Mouse (Mus musculus) layer of hippocampus, adult 2 months (tissue): Measurements from ENCODE around the gene Smok2a. TPM values are rescaled to one million over a fixed set of nuclear protein-coding genes. Genes with fewer than 3 reads are reported as not detected.
"Not testable (repeated sequence)": the region's sequence is repeated elsewhere in the genome, so short reads cannot be mapped to it uniquely, and the experiment has no call there.

Experiments used
- DNase-seq, 2 experiments: peaks; one replicate each; pipeline ENCODE4 v3.0.0; 2022; ENCODE audit warnings: low spot score in 2 of 2
- H3K27ac ChIP-seq: fragments of 200-600 bp; 2 replicates; pipeline ENCODE4 v1.8.1; 2022
- H3K4me3 ChIP-seq: fragments of 200-600 bp; 2 replicates; pipeline ENCODE4 v1.8.1; 2022; ENCODE audit warnings: mild to moderate bottlenecking
- CTCF ChIP-seq: fragments of 200-600 bp; conservative IDR thresholded peaks from 2 replicates; pipeline ENCODE4 v1.8.1; 2022; ENCODE audit warnings: antibody characterized with exemption, mild to moderate bottlenecking, moderate library complexity
- total RNA-seq, 2 experiments: library from RNA; stranded (reverse); gene quantifications; 2 replicates each; pipeline ENCODE4 v1.2.3; 2021

Gene Smok2a
- total RNA-seq, 2 experiments from 2014 or later: not detected

- TF ChIP-seq CTCF: no peak
- Histone ChIP-seq H3K27ac (no peak overlapping the region), H3K4me3 (no peak overlapping the region)
- DNase-seq: no peak
These were observed 14.5 kb upstream of the Smok2a start for GRCm38 (mm10) chr17:13206491-13206890.

- DNase-seq, H3K27ac ChIP-seq, H3K4me3 ChIP-seq: not testable (repeated sequence)
These were observed 12.5 kb upstream of the Smok2a start for GRCm38 (mm10) chr17:13208460-13208859.

GRCm38 (mm10) chr17:13212136-13212850, 8.7 kb upstream of the Smok2a start:
- no peak for DNase-seq
- no peak for TF ChIP-seq CTCF
- no peak overlapping the region for H3K27ac ChIP-seq
- H3K4me3 ChIP-seq: no peak overlapping the region

GRCm38 (mm10) chr17:13214169-13214568, 6.8 kb upstream of the Smok2a start:
- no peak overlapping the region for H3K27ac ChIP-seq
- TF ChIP-seq CTCF: no peak
- DNase-seq: no peak
- no peak overlapping the region for H3K4me3 ChIP-seq

GRCm38 (mm10) chr17:13215595-13215994, 5.4 kb upstream of the Smok2a start:
- peak in 1 of 2 experiments; percentile 23 for DNase-seq
- Histone ChIP-seq H3K27ac (no peak overlapping the region), H3K4me3 (no peak overlapping the region)
- TF ChIP-seq CTCF: peak; percentile 69

- DNase-seq, H3K4me3 ChIP-seq, H3K27ac ChIP-seq: not testable (repeated sequence)
These were observed 933 bp downstream of the Smok2a start for GRCm38 (mm10) chr17:13221921-13222320.

- not testable (repeated sequence) for DNase-seq, H3K27ac ChIP-seq, H3K4me3 ChIP-seq
These were observed 9.0 kb downstream of the Smok2a start, which contains the start of gene Smok2b for GRCm38 (mm10) chr17:13229957-13230356. TSS of gene Smok2b (plus strand) at chr17:13230257.

- H3K27ac ChIP-seq, H3K4me3 ChIP-seq: not testable (repeated sequence)
These were observed 18.5 kb downstream of the Smok2a start for GRCm38 (mm10) chr17:13239461-13239860.

GRCm38 (mm10) chr17:13240807-13241727, 20.1 kb downstream of the Smok2a start:
- DNase-seq, H3K27ac ChIP-seq, H3K4me3 ChIP-seq: not testable (repeated sequence)

More at GRCm38 (mm10) chr17:13239461-13239860, 18.5 kb downstream of the Smok2a start:
- not testable (repeated sequence) for DNase-seq

- not testable (repeated sequence) for H3K27ac ChIP-seq, H3K4me3 ChIP-seq, DNase-seq
These were observed 33.8 kb downstream of the Smok2a start for GRCm38 (mm10) chr17:13254786-13255185.

Other genes with a start within 250 kb of the Smok2a start
- 10 to 100 TPM; 52.3 to 59.6 TPM for gene Wtap, start 227.0 kb upstream of the Smok2a start, total RNA-seq
- 100 to 1,000 TPM; 237 to 252 TPM for gene Sod2, start 214.3 kb upstream of the Smok2a start, total RNA-seq
- not detected for gene Gpr31b, start 168.9 kb upstream of the Smok2a start, total RNA-seq
- 1 to 10 TPM in 1 of 2 experiments, under 1 TPM in 1; 0.88 to 1.5 TPM for gene Tcp10b, start 160.1 kb upstream of the Smok2a start, total RNA-seq
- not detected for gene Unc93a, start 89.4 kb upstream of the Smok2a start, total RNA-seq
- gene Smok2b, start 9.1 kb downstream of the Smok2a start, total RNA-seq: not detected
- gene Tcp10c, start 133.4 kb downstream of the Smok2a start, total RNA-seq: under 1 TPM; 0.23 to 0.52 TPM